Mouse (Mus musculus): ENCODE measurements at regions not wholly inside any gene's neighbourhood (a gene's known extent, or its start where the extent isn't known, plus 50 kb on each side); places are given as distances from the start of the nearest gene placed in this dataset.

DNA sequence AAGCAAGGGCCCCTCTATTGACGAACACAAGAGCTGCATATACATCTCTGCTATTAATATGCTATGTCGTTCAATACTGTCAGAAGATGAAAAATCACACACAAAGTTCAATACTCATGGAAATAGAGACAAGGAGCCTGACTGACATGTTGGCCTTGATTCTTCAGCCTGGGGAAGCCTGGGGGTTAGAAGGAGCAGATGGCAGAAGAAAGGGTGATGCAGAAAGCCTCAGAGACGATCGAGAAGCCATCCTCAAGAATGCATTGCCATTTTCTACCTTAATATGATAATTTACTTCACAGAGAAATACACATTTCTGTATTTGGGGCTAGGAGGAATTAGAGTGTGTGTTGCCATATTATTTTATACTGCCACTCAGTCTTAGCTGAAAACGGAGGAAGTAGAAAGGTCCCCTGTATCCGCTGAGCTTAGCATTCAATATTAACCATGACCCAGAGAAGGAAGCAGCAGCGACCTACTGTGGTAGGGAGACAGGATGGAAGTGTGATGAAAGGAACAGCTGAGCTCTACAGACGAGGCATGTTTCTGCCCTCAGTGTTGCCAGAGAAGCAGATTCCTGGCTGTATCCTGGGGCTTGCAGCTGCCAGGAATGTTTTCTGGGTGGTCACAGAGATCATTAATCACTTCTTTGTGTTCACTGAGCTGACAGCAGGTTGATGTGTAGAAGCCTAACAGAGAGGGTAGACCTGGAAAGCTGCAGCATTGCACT is 105.2 kb downstream of the Lrig3 start:
- Histone ChIP-seq H3K9me3 (peaks cover 33% of the 10 kb centered on the region), H3K4me3 (replicated peaks) (no peak overlapping the region), H3K27me3 (replicated peaks) (no peaks in the 10 kb centered on the region), H3K4me1 (no peaks in the 10 kb centered on the region), H3K36me3 (replicated peaks; ENCODE audit: low read length) (no peaks in the 10 kb centered on the region)
- TF ChIP-seq GATA1 (IDR thresholded peaks at IDR 0.05; ENCODE audit: borderline replicate concordance, low read length) = no peak
- no peak for TF ChIP-seq FLI1 (IDR thresholded peaks at IDR 0.05; ENCODE audit: low read length)

DNA sequence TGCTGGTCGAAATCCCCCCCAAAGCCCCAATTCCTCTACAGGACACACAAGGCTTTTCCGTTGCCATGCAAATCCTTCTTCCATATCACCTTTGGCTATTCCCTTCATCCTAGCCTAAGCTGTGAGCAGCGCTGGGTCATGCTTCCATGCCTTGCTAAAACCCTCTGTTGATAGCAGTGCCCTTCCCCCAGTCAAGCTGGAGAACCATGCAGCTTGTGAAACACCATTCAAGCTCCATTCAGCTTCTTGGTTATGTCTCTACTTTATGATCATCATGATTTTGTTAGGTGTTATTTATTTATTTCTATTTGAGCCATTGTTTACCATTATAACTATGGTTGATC is 105.7 kb downstream of the Lrig3 start:
- TF ChIP-seq GATA1 (IDR thresholded peaks at IDR 0.05; ENCODE audit: borderline replicate concordance, low read length) = no peak
- no peak for TF ChIP-seq FLI1 (IDR thresholded peaks at IDR 0.05; ENCODE audit: low read length)
- no peaks in the 10 kb centered on the region for H3K27me3 ChIP-seq (replicated peaks)
- peaks cover 31% of the 10 kb centered on the region for H3K9me3 ChIP-seq
- H3K4me3 ChIP-seq (replicated peaks) = no peak overlapping the region
- H3K4me1 ChIP-seq = no peaks in the 10 kb centered on the region
- H3K36me3 ChIP-seq (replicated peaks; ENCODE audit: low read length) = no peaks in the 10 kb centered on the region

DNA sequence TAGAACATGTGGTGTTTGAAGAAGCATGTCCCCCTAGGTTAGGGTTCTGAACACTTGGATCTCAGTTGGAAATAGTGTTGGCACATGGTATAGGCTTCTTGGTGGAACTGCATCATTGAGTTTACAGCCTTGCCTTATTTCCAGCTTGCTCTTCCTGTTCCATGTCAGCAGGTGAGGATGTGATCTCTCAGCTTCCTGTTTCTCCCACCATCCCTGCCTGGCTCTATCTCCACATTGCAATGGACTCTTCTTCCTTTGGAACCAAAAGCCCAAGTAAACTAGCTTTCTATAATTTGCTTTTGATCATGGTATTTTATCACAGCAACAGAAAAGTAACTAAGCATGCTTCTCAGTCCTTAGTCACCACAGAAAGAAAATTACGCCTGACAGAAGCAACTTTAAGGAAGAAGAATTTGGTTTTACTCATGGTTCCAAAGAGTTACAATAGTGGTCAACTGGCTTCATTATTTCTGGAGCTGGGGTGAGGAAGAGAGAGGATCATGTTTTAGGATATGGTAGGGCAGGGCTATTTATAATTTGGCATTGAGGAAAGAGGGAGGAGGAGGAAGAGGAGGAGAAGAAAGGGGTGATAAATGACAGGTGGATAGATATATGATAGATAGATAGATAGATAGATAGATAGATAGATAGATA is 111.5 kb downstream of the Lrig3 start:
- H3K4me3 ChIP-seq (replicated peaks) = no peak overlapping the region
- no peaks in the 10 kb centered on the region for H3K27me3 ChIP-seq (replicated peaks)
- TF ChIP-seq GATA1 (IDR thresholded peaks at IDR 0.05; ENCODE audit: borderline replicate concordance, low read length) (no peak), FLI1 (IDR thresholded peaks at IDR 0.05; ENCODE audit: low read length) (no peak)
- H3K4me1 ChIP-seq = no peaks in the 10 kb centered on the region
- H3K36me3 ChIP-seq (replicated peaks; ENCODE audit: low read length) = no peaks in the 10 kb centered on the region
- peaks cover 54% of the 10 kb centered on the region for H3K9me3 ChIP-seq

DNA sequence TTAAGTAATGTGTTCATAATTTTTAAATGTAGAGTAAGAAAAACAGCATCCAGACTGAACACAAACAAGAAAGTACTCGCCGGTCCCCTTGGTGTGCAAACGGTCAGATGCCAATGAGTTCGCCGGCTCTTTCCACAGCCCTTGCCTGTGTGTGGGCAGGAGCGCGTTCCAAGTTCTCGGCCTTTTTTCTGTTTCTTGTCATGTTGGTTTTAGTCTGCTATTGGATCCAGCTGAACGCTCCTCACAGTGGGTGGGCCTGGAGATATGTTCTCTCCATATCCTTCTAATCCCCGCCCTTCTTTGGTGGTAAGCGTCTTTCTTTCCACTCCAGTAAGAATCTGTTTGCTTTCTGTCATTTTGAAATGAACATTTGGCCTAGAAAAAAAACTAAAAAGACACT is 116.6 kb downstream of the Lrig3 start:
- H3K4me3 ChIP-seq (replicated peaks) = no peak overlapping the region
- no peaks in the 10 kb centered on the region for H3K27me3 ChIP-seq (replicated peaks)
- TF ChIP-seq FLI1 (IDR thresholded peaks at IDR 0.05; ENCODE audit: low read length) (no peak), GATA1 (IDR thresholded peaks at IDR 0.05; ENCODE audit: borderline replicate concordance, low read length) (no peak)
- no peaks in the 10 kb centered on the region for H3K36me3 ChIP-seq (replicated peaks; ENCODE audit: low read length)
- peaks cover 46% of the 10 kb centered on the region for H3K9me3 ChIP-seq
- no peaks in the 10 kb centered on the region for H3K4me1 ChIP-seq

DNA sequence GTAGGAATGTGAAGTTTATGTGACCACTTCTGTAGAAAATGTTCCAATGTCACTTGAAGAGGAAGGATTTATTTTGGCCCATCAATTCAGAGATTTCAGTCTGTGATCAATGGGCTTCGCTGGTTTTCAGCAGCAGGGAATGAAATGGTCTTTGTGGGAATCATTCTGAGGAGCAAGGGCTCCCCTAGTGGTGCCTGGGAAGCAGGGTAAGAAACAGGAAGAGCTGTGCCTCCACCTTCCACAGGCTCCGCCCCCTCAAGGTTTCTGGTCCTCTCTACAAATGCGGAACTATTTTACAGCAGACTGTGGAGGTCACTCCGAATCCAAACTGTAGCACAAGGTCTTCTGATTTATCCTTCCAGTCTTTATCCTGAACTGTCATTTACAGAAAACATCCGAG is 120.7 kb downstream of the Lrig3 start:
- peaks cover 44% of the 10 kb centered on the region for H3K9me3 ChIP-seq
- no peaks in the 10 kb centered on the region for H3K4me1 ChIP-seq
- H3K27me3 ChIP-seq (replicated peaks) = no peaks in the 10 kb centered on the region
- H3K4me3 ChIP-seq (replicated peaks) = no peak overlapping the region
- TF ChIP-seq FLI1 (IDR thresholded peaks at IDR 0.05; ENCODE audit: low read length) = no peak
- no peak for TF ChIP-seq GATA1 (IDR thresholded peaks at IDR 0.05; ENCODE audit: borderline replicate concordance, low read length)
- H3K36me3 ChIP-seq (replicated peaks; ENCODE audit: low read length) = no peaks in the 10 kb centered on the region

DNA sequence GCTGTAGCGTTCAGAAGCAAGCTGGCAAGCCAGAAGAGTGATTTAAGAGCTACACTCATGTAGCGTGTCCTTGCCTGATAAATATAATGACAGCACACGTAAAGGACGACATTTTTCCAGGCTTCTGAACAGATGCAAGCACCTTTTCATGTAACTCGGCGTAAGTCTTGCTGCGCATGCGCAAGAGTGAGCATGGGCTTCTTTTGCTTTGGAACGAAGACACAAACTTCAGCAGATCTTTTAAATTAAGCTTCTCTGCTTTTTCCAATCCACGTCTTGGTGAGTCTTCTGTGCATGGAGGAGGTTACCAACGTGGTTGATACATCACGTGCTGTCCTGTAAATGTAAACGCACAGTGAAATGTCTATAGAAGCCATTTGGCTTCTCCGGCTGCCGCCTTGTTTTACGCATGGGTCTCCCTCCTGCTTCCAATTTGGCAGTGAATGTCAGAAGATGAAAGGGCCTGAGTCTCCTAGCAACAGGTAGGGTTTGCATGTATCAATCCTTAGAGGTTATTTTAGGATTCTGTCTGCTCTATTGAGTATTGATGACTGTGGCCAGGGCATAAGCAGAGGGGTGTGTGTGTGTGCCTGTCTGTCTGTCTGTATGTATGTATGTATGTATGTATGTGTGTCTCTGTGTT is 128.4 kb downstream of the Lrig3 start:
- Histone ChIP-seq H3K36me3 (replicated peaks; ENCODE audit: low read length) (no peaks in the 10 kb centered on the region), H3K9me3 (peaks cover 46% of the 10 kb centered on the region), H3K27me3 (replicated peaks) (no peaks in the 10 kb centered on the region), H3K4me3 (replicated peaks) (no peak overlapping the region), H3K4me1 (no peaks in the 10 kb centered on the region)
- no peak for TF ChIP-seq FLI1 (IDR thresholded peaks at IDR 0.05; ENCODE audit: low read length)
- no peak for TF ChIP-seq GATA1 (IDR thresholded peaks at IDR 0.05; ENCODE audit: borderline replicate concordance, low read length)

DNA sequence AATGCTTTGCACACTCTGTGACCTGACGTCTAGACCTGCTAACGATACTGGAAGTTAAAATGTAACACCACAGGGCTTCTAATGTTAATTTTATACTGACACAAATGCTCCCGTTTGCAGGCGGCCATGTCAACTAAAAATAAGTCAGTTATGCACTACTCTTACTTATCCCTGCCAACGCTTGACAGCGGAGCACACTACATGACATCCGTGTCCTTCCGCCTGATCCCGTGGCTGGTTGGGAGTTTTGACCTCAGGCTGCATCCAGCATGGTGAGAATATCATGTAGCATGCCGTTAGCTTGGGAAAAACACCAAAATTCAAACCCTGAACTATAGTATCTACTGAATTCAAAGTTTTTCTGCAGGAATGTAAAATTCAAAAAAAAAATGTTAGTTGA is 131.9 kb downstream of the Lrig3 start:
- Histone ChIP-seq H3K27me3 (replicated peaks) (no peaks in the 10 kb centered on the region), H3K4me3 (replicated peaks) (no peak overlapping the region), H3K36me3 (replicated peaks; ENCODE audit: low read length) (no peaks in the 10 kb centered on the region), H3K4me1 (no peaks in the 10 kb centered on the region), H3K9me3 (peaks cover 51% of the 10 kb centered on the region)
- no peak for TF ChIP-seq FLI1 (IDR thresholded peaks at IDR 0.05; ENCODE audit: low read length)
- no peak for TF ChIP-seq GATA1 (IDR thresholded peaks at IDR 0.05; ENCODE audit: borderline replicate concordance, low read length)

DNA sequence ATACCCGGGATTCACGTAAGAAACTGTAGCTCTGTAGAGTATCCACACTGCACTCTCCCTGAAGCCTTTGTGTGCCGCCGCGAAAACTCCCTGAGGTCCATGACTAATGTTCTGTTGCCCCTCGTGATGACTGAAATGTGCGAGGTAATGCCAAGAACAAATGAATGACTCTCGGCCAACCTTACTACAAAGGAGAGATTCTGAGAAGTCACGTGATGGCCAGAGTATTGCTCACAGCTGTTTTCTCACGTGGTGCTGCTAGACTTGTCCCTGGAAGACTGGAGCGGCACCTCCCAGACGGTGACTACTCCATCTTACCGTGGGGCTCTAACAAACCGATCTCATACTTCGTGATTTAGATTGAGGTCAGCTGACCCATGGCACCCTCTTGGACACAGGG is 136.9 kb downstream of the Lrig3 start:
- peaks cover 49% of the 10 kb centered on the region for H3K9me3 ChIP-seq
- TF ChIP-seq FLI1 (IDR thresholded peaks at IDR 0.05; ENCODE audit: low read length) (no peak), GATA1 (IDR thresholded peaks at IDR 0.05; ENCODE audit: borderline replicate concordance, low read length) (no peak)
- H3K4me1 ChIP-seq = no peaks in the 10 kb centered on the region
- H3K36me3 ChIP-seq (replicated peaks; ENCODE audit: low read length) = no peaks in the 10 kb centered on the region
- H3K27me3 ChIP-seq (replicated peaks) = no peaks in the 10 kb centered on the region
- no peak overlapping the region for H3K4me3 ChIP-seq (replicated peaks)

DNA sequence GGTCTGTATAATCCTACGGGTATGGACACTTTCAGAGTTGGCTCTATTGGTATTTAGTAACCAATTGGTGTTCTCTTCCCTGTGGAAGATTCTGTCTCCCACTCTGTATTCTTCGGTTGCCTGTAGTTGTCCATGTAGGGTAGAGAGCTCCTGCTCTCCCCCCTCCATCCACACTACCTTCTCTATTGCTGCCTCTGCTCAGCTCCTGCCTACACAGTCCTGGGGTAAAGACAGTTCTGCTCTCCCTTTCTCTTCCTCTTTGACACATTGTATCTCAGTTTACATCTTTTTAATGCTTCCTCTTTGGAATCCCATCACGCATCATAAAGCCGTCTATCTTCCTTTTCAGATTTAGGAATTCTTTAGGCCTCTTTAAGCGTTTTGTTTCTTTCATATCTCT is 147.1 kb downstream of the Lrig3 start:
- Histone ChIP-seq H3K4me1 (no peaks in the 10 kb centered on the region), H3K27me3 (replicated peaks) (no peaks in the 10 kb centered on the region), H3K4me3 (replicated peaks) (no peak overlapping the region), H3K36me3 (replicated peaks; ENCODE audit: low read length) (no peaks in the 10 kb centered on the region), H3K9me3 (peaks cover 26% of the 10 kb centered on the region)
- TF ChIP-seq FLI1 (IDR thresholded peaks at IDR 0.05; ENCODE audit: low read length) = no peak
- TF ChIP-seq GATA1 (IDR thresholded peaks at IDR 0.05; ENCODE audit: borderline replicate concordance, low read length) = no peak

DNA sequence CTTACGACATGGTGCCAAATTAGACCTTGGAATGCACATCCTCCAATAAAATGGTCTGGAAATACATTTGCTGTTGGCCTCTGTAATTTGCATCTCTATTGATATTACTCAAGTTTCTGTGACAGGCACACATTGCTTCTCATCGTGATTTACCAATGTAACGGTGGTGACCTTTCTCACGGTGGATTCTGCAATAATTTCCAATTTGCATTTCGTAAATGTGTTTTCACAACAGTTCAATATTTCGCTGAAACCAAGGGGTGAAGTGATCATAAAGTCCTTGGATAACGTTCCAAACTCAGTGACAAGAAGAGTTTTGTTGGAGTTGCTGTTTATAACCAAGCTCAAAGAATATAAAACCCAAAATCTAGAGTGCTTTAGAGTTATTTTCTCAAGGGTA is 149.4 kb downstream of the Lrig3 start:
- Histone ChIP-seq H3K36me3 (replicated peaks; ENCODE audit: low read length) (no peaks in the 10 kb centered on the region), H3K4me3 (replicated peaks) (no peak overlapping the region), H3K4me1 (no peaks in the 10 kb centered on the region), H3K27me3 (replicated peaks) (no peaks in the 10 kb centered on the region), H3K9me3 (peaks cover 37% of the 10 kb centered on the region)
- TF ChIP-seq GATA1 (IDR thresholded peaks at IDR 0.05; ENCODE audit: borderline replicate concordance, low read length) (no peak), FLI1 (IDR thresholded peaks at IDR 0.05; ENCODE audit: low read length) (no peak)

All from megakaryocyte, embryonic 14.5 days (primary cell).